Mouse (Mus musculus): ENCODE measurements around the gene Slc2a3. TPM values are rescaled to one million over a fixed set of nuclear protein-coding genes. Genes with fewer than 3 reads are reported as not detected.
"Not testable (repeated sequence)": the region's sequence is repeated elsewhere in the genome, so short reads cannot be mapped to it uniquely, and the experiment has no call there.

The Slc2a3 gene
- polyA plus RNA-seq, 1 experiment: 23.2 TPM

DNA sequence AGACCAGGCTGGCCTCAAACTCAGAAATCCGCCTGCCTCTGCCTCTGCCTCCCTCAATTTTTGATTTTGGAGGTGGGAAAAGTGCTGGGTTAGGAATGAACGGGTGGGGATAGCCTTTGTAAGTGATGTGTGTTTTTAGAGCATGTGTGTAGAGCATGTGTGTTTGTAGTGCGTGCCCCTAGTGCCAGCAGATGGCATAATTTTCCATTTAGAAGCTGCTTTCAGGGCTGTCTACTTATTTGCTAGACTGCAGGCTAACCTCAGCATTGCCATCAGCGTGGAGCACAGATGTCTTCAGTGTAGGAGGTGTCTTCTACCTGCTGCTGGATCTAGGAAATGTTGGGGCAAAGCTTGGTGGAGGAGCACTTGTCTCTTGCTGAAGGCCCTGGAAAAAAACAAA, 92.6 kb downstream of the Slc2a3 start:
- DNase-seq (ENCODE audit: low read depth): no peak

DNA sequence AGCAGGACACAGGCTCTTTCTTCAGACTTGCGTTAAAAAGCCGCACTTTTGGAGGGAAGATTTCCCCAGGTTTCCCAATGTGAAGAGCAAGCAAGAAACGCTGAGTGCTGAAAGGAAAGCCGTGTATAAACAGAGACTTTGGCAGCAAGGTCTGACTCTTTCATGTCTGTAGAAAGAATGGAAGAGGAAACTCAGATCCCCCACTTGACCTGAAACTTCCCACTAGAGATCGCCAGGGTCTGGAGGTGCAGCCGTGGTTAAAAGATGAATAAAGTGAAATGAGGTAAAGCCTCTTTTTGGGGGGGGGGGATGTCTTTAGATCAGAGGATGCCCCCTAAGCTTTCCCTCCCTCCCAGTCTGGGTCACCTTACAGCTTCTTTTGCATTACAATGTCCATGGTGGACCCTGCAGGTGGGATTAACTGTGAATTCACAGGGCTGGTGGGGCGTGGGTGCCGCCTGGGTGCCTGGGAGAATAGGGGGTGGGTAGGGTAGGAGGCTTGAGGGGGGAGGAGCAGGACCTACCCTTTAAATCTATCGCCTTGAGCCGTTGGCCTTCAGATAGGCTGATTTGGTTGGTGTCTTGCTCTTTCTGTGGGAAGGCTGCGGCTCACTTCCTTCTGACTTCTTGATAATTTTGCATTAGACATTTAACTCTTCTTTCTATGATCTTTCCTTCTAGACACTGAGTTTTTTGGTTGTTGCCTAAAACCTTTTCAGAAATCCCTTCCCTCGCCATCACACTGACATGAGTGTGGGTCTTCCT, 94.2 kb downstream of the Slc2a3 start, which contains the start of gene Nanog:
Gene Nanog, plus strand, starts transcription at position 454 of the 765 bp plus-strand sequence.
- no peak for DNase-seq (ENCODE audit: low read depth)

DNA sequence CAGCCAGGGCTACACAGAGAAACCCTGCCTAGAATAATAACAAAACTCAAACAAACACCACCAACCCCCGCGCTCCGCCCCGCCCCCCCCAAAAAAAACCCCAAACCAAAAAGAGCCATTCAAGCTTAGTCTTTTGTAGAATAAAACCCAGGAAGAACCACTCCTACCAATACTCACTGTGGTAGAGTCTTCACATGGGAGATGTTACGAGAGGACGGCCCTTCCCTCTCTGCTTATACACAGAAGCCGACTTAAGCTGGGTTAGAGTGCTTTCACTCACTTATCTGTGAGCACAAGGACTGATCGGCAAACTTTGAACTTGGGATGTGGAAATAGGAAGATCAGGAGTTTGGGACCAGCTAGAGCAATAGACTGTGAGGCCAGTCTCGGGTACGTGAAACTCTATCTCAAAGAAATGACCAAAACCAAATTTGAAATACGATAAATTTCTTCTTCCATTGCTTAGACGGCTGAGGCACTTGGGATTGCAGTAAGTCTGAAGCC, 95.1 kb downstream of the Slc2a3 start:
- no peak for DNase-seq (ENCODE audit: low read depth)

DNA sequence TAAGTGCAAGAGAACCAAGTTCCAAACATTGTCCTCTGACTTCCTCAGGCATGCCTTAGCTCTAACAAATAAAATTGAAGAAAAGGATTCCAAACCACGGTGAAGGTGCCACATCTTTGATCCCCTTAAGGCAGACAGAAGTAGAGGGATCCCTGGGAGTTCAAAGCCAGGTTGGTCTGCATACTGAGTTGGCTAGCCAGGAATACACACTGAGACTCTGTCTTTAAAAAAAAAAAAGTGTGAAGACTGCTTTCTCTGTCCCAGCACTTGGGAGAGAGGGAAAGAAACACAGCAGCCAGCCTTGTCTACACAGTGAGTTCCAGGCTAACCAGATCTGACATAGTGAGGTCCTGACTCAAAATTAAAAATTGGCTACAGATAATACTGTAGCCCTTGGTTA, 97.7 kb downstream of the Slc2a3 start:
- DNase-seq (ENCODE audit: low read depth): no peak

DNA sequence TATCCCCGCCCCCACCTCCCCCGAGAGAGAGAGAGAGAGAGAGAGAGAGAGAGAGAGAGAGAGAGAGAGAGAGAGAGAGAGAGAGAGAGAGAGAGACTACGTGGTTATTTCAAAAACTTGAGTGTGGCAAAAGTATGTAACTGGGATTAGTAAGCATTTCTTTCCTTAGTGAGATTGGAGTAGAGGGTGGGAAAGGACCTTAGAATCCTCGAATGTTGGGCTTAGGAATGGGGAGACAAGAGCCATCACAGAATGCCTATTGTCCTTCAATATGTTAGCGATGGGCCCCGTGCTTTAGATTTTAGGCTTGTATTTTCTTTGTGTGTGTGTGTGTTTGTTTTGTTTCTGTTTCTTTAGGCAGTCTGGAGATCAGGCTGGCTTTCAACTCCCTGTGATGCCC, 98.2 kb downstream of the Slc2a3 start:
- DNase-seq (ENCODE audit: low read depth): no peak

DNA sequence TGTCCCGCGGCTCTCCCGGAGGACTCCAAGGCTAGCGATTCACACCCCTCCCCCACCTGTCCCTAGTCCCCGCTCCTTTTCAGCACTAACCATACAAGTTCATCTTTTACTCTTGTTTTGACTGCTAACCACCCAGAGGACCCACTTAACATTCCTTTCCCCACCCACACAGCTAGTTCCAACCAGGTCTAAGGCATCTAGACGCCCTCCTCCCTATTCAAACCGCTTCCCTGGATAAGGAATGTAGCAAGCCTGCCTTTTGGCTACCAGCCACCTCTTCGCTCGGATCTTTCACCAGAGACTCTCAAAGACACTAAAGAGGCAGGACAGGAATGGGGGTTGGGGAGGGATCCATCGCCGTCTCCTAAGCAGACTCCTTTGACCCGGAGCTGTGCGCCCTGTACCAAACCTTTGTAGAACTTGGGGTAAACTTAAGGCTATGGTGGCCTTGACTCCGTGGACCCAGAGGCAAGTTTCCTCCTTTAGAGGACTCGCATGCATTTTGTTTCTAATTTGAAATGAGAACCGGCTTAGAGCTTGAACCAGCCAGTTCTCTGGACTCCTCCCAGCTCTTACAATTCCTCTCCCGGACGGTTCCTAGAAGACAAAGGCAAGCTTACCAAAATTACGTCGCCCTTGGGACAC, 98.8 kb downstream of the Slc2a3 start:
- peak; percentile 23 for DNase-seq (ENCODE audit: low read depth)

DNA sequence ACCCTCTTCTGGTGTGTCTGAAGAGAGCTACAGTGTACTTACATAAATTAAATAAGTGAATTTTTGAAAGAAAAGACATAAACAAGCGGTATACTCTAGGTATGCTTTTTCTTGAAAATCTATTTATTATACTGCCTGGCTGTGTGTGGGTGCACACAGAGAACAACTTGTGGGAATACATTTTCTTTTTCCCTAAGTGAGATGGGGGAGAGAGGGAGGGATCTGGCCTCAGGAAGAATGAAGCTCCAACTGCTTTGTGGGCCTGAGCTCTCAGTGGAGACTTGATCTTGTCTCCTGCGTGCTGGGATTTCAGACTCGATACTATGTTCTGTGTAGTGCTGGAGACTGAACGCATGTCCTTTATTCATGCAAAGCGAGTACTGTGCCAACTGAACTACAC, 99.6 kb downstream of the Slc2a3 start:
- DNase-seq (ENCODE audit: low read depth): no peak

DNA sequence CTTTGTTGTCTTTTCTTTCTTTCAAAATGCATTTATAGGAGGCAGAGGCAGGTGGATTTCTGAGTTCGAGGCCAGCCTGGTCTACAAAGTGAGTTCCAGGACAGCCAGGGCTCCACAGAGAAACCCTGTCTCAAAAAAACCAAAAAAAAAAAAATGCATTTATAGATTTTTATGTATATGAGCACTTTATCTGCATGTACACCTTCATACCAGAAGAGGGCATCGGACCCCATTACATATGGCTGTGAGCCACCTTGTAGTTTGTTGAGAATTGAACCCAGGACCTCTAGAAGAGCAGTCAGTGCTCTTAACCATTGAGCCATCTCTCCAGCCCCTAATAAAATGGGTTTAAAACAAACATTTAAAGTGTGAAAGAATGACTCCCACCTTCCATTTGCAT, 101.8 kb downstream of the Slc2a3 start:
- DNase-seq (ENCODE audit: low read depth): not testable (repeated sequence)

DNA sequence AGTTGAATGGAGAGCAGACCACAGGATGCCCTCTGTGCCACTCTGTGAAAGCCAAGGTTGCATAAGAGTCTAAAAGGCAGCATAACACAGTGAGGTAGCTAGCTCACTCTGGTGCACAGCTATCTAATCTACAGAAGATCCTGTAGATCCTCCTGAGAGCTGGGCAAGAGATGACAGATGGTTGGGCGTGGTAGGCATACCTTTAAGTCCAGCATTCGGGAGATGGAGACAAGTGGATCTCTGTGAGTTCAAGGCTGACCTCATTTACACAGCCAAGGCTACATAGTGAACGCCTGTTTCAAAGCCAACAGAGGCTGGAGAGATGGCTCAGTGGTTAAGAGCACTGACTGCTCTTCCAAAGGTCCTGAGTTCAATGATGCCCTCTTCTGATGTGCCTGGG, 106.0 kb downstream of the Slc2a3 start:
- DNase-seq (ENCODE audit: low read depth): no peak

DNA sequence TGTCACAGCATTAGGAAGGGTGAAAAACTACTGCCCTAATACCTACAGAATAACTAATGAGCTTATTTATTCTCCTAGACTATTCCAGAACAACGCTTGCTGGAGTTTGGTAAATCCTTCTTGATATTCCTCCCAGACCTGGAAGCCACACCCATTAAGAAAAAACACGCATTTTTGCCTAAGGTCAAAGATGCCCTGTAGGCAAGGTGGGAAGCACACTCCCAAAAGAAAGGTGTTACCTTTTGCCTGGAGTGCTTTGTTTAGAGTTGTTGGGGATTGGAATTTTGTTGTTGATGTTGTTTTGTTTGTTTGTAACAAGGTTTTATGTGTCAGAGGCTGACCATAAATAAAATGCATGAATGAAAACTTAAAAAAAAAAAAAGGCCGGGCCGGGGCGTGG, 111.4 kb downstream of the Slc2a3 start:
- DNase-seq (ENCODE audit: low read depth): no peak

DNA sequence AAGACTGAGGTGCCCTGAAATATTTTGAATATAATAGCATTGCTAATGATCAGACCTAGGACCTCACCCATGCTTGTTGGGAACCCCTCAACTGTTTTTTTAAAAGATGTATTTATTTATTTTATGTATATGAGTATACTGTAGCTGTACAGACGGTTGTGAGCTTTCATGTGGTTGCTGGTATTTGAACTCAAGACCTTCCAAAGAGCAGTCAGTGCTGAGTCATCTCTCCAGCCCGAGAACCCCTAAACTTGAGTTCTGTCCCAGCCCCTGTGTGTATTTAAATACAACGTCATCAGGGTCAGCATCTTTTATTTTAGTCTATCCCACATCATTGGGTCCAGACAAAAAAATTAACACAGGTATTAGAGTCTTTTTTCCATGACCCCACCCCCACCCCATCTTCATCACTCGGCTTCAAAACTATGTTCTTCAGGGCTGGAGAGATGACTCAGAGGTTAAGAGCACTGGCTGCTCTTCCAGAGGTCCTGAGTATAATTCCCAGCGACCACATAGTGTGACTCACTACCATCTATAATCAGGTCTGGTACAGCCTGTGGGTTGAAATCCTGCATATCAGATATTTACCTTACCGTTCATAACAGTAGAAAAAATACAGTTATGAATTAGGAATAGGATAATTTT, 111.9 kb downstream of the Slc2a3 start:
- no peak for DNase-seq (ENCODE audit: low read depth)

DNA sequence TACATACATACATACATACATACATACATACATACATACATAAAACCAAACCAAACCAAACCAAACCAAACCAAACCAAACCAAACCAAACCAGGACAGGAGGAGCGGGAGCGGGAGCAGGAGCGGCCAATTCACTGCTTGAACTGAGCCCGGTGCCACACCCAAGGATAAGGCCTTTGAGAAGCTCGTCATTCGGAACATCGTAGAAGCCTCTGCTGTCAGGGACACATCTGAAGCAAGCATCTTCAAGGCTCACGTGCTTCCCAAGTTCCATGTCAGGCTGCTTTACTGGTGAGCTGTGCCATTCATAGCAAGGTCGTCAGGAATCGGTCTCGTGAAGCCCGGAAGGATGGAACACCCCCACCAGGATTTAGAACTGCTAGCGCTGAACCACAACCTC, 114.7 kb downstream of the Slc2a3 start:
- no peak for DNase-seq (ENCODE audit: low read depth)

DNA sequence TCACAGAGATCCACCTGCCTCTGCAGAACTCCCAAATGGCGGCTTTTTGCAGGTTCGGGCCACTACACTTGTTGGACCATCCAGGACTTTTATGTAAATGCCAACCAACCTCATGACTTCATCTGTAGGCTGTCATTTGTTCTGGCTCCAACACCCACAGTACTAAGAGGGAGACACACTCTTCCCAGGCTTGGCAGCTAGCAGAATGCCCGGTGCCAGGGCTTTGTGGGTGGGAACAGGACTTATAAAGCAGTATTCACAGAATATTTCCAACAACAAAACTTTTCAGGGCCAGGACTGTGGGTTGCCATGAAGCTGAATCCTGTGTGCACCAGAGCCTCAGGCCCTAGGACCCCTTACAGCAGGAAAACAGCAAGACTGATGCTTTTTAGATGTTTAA, 118.8 kb downstream of the Slc2a3 start:
- no peak for DNase-seq (ENCODE audit: low read depth)

Other genes starting within 250 kb of the Slc2a3 start
- gene Aicda, start 247.8 kb downstream of the Slc2a3 start, polyA plus RNA-seq (2012; rRNA removed): not detected in 2 replicates
- 31.5 and 39.9 TPM in 2 replicates for gene Apobec1, start 199.2 kb downstream of the Slc2a3 start, polyA plus RNA-seq (2012; rRNA removed)
- 0.04 and 0.06 TPM in 2 replicates for gene Gdf3, start 191.6 kb downstream of the Slc2a3 start, polyA plus RNA-seq (2012; rRNA removed)
- not detected in 2 replicates for gene Dppa3, start 175.2 kb downstream of the Slc2a3 start, polyA plus RNA-seq (2012; rRNA removed)
- gene Nanog, start 94.2 kb downstream of the Slc2a3 start, polyA plus RNA-seq (2012; rRNA removed): 0.23 and 0.29 TPM in 2 replicates
- 10.4 and 15.8 TPM in 2 replicates for gene Foxj2, start 18.3 kb upstream of the Slc2a3 start, polyA plus RNA-seq (2012; rRNA removed)
- 7.3 and 8.2 TPM in 2 replicates for gene C3ar1, start 54.5 kb upstream of the Slc2a3 start, polyA plus RNA-seq (2012; rRNA removed)
- 24.9 and 26.0 TPM in 2 replicates for gene Necap1, start 72.8 kb upstream of the Slc2a3 start, polyA plus RNA-seq (2012; rRNA removed)
- gene Clec4a1, start 120.2 kb upstream of the Slc2a3 start, polyA plus RNA-seq (2012; rRNA removed): 4.8 and 5.1 TPM in 2 replicates
- gene Clec4a3, start 150.9 kb upstream of the Slc2a3 start, polyA plus RNA-seq (2012; rRNA removed): 2.6 and 2.7 TPM in 2 replicates
- gene Clec4a4, start 188.7 kb upstream of the Slc2a3 start, polyA plus RNA-seq (2012; rRNA removed): not detected in 2 replicates
- 2.0 and 5.9 TPM in 2 replicates for gene Clec4b1, start 248.3 kb upstream of the Slc2a3 start, polyA plus RNA-seq (2012; rRNA removed)